In the genomic region with DNA sequence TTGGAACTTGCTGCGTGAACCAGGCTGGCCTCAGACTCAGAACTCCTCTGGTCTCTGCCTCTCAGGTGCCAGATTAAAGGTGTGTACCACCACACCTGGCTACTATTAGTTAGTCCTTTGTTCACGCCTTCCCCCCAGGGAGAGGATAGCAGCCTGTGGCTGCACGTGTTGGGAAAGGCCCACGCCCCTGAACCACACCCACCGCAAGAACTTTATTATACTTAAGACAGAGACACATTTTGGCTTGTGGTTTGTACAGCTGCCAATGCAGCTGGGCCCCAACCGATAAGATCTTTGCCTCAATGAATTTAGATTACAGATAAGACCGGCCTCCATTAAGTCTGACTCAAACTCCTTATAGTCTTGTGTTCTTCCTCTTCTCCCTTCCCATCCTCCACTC, we compare ENCODE assay signal across 15 mouse cellular contexts. TPM values are rescaled to one million over a fixed set of nuclear protein-coding genes. Genes with fewer than 3 reads are reported as not detected.
DNase-seq lines count a peak whose midpoint lies in the region; ATAC-seq and TF ChIP-seq lines count a peak whose summit lies in the region.
"Had no signal": no experiment of that assay in that cellular context is flagged by ENCODE, and none has a peak within 500 bp of the region (broad histone marks: within the 10 kb centered on the region; RNA-seq: fewer than 3 reads in every experiment).

No protein-coding gene starts in this region.

- no peak overlapping the region for H3K4me2 ChIP-seq in intestine, postnatal 0 days (replicated peaks; ENCODE audit: low read depth)
- H3K4me2 ChIP-seq: heart, embryonic 15.5 days; liver, embryonic 15.5 days; neural tube, embryonic 13.5 days had no signal

- H3K27ac ChIP-seq in intestine, postnatal 0 days (ENCODE audit: low read depth, low read length) = no peak overlapping the region
- H3K27ac ChIP-seq in layer of hippocampus, adult 2 months = no peak overlapping the region
- H3K27ac ChIP-seq: heart, embryonic 15.5 days; hindbrain, postnatal 0 days; liver, embryonic 15.5 days; midbrain, embryonic 10.5 days; neural tube, embryonic 13.5 days had no signal

- peak; percentile 74 for DNase-seq in CD4-positive, CD25-positive, alpha-beta regulatory T cell, adult 2 months (ENCODE audit: low read depth, low spot score)
- DNase-seq in NIH3T3 (ENCODE audit: low read depth) = peak; percentile 65
- peak; percentile 77 for DNase-seq in thymus, postnatal 0 days (ENCODE audit: low spot score)
- no peak for DNase-seq in ovary, adult 18-20 months (ENCODE audit: low spot score)
- DNase-seq in layer of hippocampus, adult 2 months (ENCODE audit: low spot score in 2 of 2) = no peak
- DNase-seq in layer of hippocampus, postnatal 36 days = no peak
- DNase-seq: cerebellum, adult 18-20 months; kidney, postnatal 4 days; right cerebral cortex, postnatal 25 days had no signal

- peak; percentile 39 for ATAC-seq in intestine, postnatal 0 days
- ATAC-seq: hindbrain, postnatal 0 days had no signal

- H3K36me3 ChIP-seq in intestine, postnatal 0 days (ENCODE audit: control insufficient read depth, insufficient read depth) = no peaks in the 10 kb centered on the region
- H3K36me3 ChIP-seq: heart, embryonic 15.5 days; liver, embryonic 15.5 days; midbrain, embryonic 10.5 days; neural tube, embryonic 13.5 days had no signal

- no peak for TF ChIP-seq CTCF in intestine, postnatal 0 days (IDR thresholded peaks at IDR 0.05; ENCODE audit: low read depth)
- no peak for TF ChIP-seq CTCF in layer of hippocampus, adult 2 months (conservative IDR thresholded peaks at IDR 0.05)

- H3K9ac ChIP-seq in intestine, postnatal 0 days (ENCODE audit: low read depth, low read length) = no peak overlapping the region
- H3K9ac ChIP-seq: heart, embryonic 15.5 days; liver, embryonic 15.5 days; neural tube, embryonic 13.5 days had no signal

- whole genome bisulfite sequencing in intestine, postnatal 0 days = 40% methylated on average over 7 of the region's 7 CpGs

- H3K4me1 ChIP-seq in intestine, postnatal 0 days (replicated peaks; ENCODE audit: control insufficient read depth, insufficient read depth, low read length) = no peaks in the 10 kb centered on the region

- no peak overlapping the region for H3K4me3 ChIP-seq in intestine, postnatal 0 days (ENCODE audit: low read depth, low read length)
- H3K4me3 ChIP-seq in layer of hippocampus, adult 2 months = no peak overlapping the region
- H3K4me3 ChIP-seq: heart, embryonic 15.5 days; liver, embryonic 15.5 days; midbrain, embryonic 10.5 days; neural tube, embryonic 13.5 days had no signal

- no peaks in the 10 kb centered on the region for H3K27me3 ChIP-seq in intestine, postnatal 0 days (replicated peaks; ENCODE audit: control insufficient read depth, insufficient read depth, low read length)
- H3K27me3 ChIP-seq: heart, embryonic 15.5 days; liver, embryonic 15.5 days; neural tube, embryonic 13.5 days had no signal

- H3K9me3 ChIP-seq in intestine, postnatal 0 days (ENCODE audit: control insufficient read depth) = no peaks in the 10 kb centered on the region
- H3K9me3 ChIP-seq: heart, embryonic 15.5 days; liver, embryonic 15.5 days; midbrain, embryonic 10.5 days; neural tube, embryonic 13.5 days had no signal

RNA-seq across cellular contexts. Expression of a gene that starts 10.0 kb away (rescaled TPM):
- polyA plus RNA-seq in intestine, postnatal 0 days (2015; fragmentation: Nextera tagmentation; extraction: Ambion mirVana) = 0.63 and 0.73 TPM in 2 replicates
- 1.3 and 2.6 TPM in 2 replicates for polyA plus RNA-seq in thymus, postnatal 0 days (2015; fragmentation: Nextera tagmentation; extraction: Ambion mirVana)
- 10 to 100 TPM; 70.1 to 73.8 TPM for total RNA-seq in layer of hippocampus, adult 2 months (2021)
- 10 to 100 TPM; 65.5 to 73.2 TPM for total RNA-seq in layer of hippocampus, postnatal 36 days (2021)

RNA-seq across cellular contexts. Expression of a gene that starts 24.7 kb away (rescaled TPM):
- 38.0 and 40.5 TPM in 2 replicates for polyA plus RNA-seq in intestine, postnatal 0 days (2015; fragmentation: Nextera tagmentation; extraction: Ambion mirVana)
- 35.0 and 40.1 TPM in 2 replicates for polyA plus RNA-seq in thymus, postnatal 0 days (2015; fragmentation: Nextera tagmentation; extraction: Ambion mirVana)
- 100 to 1,000 TPM; 112 to 118 TPM for total RNA-seq in layer of hippocampus, adult 2 months (2021)
- total RNA-seq in layer of hippocampus, postnatal 36 days (2021) = 100 to 1,000 TPM; 113 to 117 TPM

Comparison
In these comparisons a context has a peak if more than half of its experiments do, and no peak if none do; other contexts are left out.
1. DNase-seq: peak in CD4-positive, CD25-positive, alpha-beta regulatory T cell, adult 2 months (single experiment), NIH3T3 (single experiment) and thymus, postnatal 0 days (single experiment); none in ovary, adult 18-20 months (single experiment), layer of hippocampus, adult 2 months (0 of 2) and layer of hippocampus, postnatal 36 days (0 of 2).